Mouse (Mus musculus) heart, embryonic 16.5 days (tissue): Measurements from ENCODE around the gene Sesn2. TPM values are rescaled to one million over a fixed set of nuclear protein-coding genes. Genes with fewer than 3 reads are reported as not detected.
"Not testable (repeated sequence)": the region's sequence is repeated elsewhere in the genome, so short reads cannot be mapped to it uniquely, and the experiment has no call there.

Source experiments
- ATAC-seq: fragments of 200-750 bp; cut with Nextera tagmentation; replicated peaks from 2 replicates; pipeline ENCODE4 v1.8.0; 2017; ENCODE audit warnings: moderate number of reproducible peaks; ENCODE audit not compliant: insufficient read depth, low FRiP score; ENCODE audit errors: extremely low read depth
- H3K27ac ChIP-seq: fragments of 300-500 bp; sonication (generic); 2 replicates; pipeline ENCODE4 v1.5.1; 2014; ENCODE audit warnings: mild to moderate bottlenecking, low read length, control low read depth, moderate library complexity
- H3K27me3 ChIP-seq: fragments of 300-500 bp; sonication (generic); 2 replicates; pipeline ENCODE4 v1.6.1; 2014; ENCODE audit warnings: low read length, mixed read lengths; ENCODE audit not compliant: control insufficient read depth, insufficient read depth
- H3K36me3 ChIP-seq: fragments of 300-500 bp; sonication (generic); 2 replicates; pipeline ENCODE4 v1.6.1; 2014; ENCODE audit not compliant: control insufficient read depth, insufficient read depth
- H3K4me1 ChIP-seq: fragments of 300-500 bp; sonication (generic); 2 replicates; pipeline ENCODE4 v1.6.1; 2014; ENCODE audit warnings: low read length, mixed read lengths; ENCODE audit not compliant: control insufficient read depth, insufficient read depth
- H3K4me2 ChIP-seq: fragments of 300-500 bp; sonication (generic); 2 replicates; pipeline ENCODE4 v1.6.1; 2014; ENCODE audit warnings: low read depth, mild to moderate bottlenecking, control low read depth, low read length
- H3K4me3 ChIP-seq: fragments of 300-500 bp; sonication (generic); 2 replicates; pipeline ENCODE4 v1.5.1; 2014; ENCODE audit warnings: mild to moderate bottlenecking, control low read depth, low read length
- H3K9ac ChIP-seq: fragments of 300-500 bp; sonication (generic); 2 replicates; pipeline ENCODE4 v1.6.1; 2014; ENCODE audit warnings: low read length, control low read depth
- H3K9me3 ChIP-seq: fragments of 300-500 bp; sonication (generic); replicated peaks from 2 replicates; pipeline ENCODE4 v1.6.1; 2016; ENCODE audit warnings: low read length; ENCODE audit not compliant: control insufficient read depth
- WGBS: fragments of 180-500 bp; shearing (Covaris S2); extraction: QIAGEN DNeasy Blood & Tissue Kit; methylation state at CpG from one replicate; pipeline ENCODE4 v1.1.7; 2014; 5-methylcytosine and 5-hydroxymethylcytosine counted together
- polyA plus RNA-seq: library from polyadenylated mRNA; unstranded; fragments of >200 nt; fragmentation: Nextera tagmentation; extraction: Ambion mirVana; gene quantifications from 2 replicates; pipeline ENCODE4 v1.2.1, GENCODE M21; 2015

The Sesn2 gene
- polyA plus RNA-seq, 1 experiment from 2014 or later = 5.9 TPM

DNA sequence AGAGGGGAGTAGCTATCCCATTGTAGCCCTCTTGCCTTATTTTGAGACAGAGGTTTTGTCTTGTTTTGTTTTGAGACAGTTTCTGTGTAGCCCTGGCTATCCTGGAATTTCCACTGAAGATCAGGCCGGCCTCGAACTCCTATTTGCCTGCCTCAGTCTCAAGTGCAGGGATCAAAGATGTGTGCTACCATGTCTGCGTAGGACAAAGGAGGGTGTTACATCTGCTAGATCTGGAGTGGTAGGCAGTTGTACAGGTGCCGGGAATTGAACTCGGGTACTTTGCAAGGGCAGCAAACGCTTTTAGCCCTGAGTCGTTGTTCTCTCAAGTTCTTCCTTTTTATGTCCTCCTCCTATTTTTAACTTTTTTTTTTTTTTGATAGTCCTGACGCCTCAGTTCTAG, 19.2 kb downstream of the Sesn2 start:
- no peak for ATAC-seq
- Histone ChIP-seq H3K4me2 (no peak overlapping the region), H3K4me3 (no peak overlapping the region), H3K9ac (no peak overlapping the region), H3K27ac (no peak overlapping the region), H3K36me3 (no peaks in the 10 kb centered on the region), H3K9me3 (no peaks in the 10 kb centered on the region), H3K4me1 (no peaks in the 10 kb centered on the region), H3K27me3 (no peaks in the 10 kb centered on the region)
- 87% methylated on average over 8 of the region's 8 CpGs for WGBS

DNA sequence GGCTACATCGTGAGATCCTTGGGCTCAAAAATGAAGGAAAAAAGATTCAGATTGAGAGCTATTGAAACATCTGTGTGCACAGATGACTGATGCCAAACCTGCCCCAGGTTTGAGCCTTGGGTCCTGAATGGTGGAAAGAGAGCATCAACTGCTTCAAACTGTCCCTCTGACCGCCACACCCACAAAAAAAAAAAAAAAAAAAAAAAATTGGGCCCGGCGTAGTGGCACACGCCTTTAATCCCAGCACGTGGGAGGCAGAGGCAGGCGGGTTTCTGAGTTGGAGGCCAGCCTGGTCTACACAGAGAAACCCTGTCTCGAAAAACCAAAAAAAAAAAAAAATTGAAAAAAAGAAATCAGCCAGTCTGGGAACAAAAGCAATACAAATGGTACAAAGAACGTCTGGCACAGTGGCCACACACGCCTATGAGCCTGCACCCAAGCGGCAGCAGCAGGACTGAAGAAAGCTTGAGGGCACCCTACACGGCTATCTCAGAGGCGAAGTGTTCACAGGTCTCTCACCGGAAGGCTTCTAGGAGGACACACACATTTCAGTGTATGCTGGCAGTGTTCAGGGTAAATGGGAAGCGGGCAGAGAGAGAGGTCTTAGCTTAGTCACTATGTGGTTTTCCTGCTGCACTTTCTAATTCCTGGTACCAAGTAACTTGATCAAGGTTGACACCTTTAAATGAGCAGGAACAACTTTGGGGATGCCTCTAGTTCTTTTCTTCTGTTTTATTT, 19.9 kb downstream of the Sesn2 start:
- 86% methylated on average over 15 of the region's 15 CpGs for WGBS
- no peak overlapping the region for H3K27ac ChIP-seq
- H3K27me3 ChIP-seq = no peaks in the 10 kb centered on the region
- no peaks in the 10 kb centered on the region for H3K36me3 ChIP-seq
- no peaks in the 10 kb centered on the region for H3K9me3 ChIP-seq
- no peak overlapping the region for H3K9ac ChIP-seq
- H3K4me1 ChIP-seq = no peaks in the 10 kb centered on the region
- no peak overlapping the region for H3K4me3 ChIP-seq
- no peak for ATAC-seq
- H3K4me2 ChIP-seq = no peak overlapping the region

DNA sequence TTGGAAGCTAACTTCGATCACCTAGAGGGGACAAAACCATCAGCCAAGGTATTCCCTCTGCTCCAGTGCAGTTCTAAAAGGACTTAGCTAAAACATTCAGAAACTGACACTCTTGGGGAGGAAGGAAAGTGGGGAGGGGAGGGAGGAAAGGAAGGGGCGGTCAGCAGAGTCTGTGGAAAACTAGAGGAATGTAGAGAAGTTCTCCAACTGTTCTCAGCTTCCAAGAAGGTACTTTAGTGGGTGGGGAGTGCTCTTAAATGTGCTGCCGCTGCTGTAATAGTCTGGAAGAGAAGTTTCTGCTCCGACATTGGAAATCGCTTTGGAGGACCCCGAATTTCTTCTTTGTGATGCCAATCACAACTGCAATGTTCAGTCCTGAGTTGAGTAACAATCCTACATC, 21.3 kb downstream of the Sesn2 start:
- H3K36me3 ChIP-seq = no peaks in the 10 kb centered on the region
- H3K4me3 ChIP-seq = no peak overlapping the region
- H3K9ac ChIP-seq = no peak overlapping the region
- 53% methylated on average over 6 of the region's 6 CpGs for WGBS
- ATAC-seq = no peak
- no peaks in the 10 kb centered on the region for H3K9me3 ChIP-seq
- H3K27me3 ChIP-seq = no peaks in the 10 kb centered on the region
- no peak overlapping the region for H3K4me2 ChIP-seq
- H3K4me1 ChIP-seq = no peaks in the 10 kb centered on the region
- H3K27ac ChIP-seq = no peak overlapping the region

DNA sequence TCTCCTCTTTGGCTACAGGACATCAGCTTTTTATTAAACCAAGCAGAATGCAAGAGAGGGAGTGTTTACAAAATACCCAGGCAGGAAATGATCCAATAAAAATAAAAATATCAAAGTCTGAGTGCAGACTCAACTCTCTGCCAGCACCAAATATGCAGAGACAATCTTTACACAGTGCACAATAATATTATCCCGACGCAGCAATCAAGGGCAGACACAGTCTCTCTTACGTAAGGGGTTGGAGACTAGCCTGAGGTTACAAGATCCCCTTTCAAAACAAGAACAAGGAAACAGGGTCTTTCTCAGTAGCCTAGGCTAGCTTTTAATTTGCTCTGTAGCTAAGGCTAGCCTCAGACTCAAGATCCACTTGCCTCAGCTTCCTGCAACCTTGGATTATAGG, 21.8 kb downstream of the Sesn2 start:
- Histone ChIP-seq H3K4me3 (no peak overlapping the region), H3K27ac (no peak overlapping the region), H3K4me2 (no peak overlapping the region), H3K27me3 (no peaks in the 10 kb centered on the region), H3K9ac (no peak overlapping the region), H3K9me3 (no peaks in the 10 kb centered on the region), H3K4me1 (no peaks in the 10 kb centered on the region), H3K36me3 (no peaks in the 10 kb centered on the region)
- ATAC-seq = no peak
- 67% methylated on average over 3 of the region's 3 CpGs for WGBS

DNA sequence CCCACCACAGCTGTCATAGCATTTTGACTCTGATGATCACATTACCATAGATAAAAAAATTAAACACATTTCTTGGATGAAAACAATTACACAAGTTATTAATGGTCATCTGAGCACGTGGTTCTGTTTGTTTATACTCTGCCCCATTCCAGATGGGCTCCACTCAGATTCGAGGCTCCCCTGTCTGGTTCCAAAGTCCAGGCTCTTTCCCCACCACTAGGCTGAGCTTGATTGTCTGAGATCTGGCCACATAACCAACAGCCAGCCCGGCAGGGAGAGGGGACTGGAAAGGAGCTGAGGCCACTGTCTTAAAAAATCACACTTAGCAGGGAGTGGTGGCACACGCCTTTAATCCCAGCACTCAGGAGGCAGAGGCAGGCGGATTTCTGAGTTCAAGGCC, 25.5 kb downstream of the Sesn2 start:
- Histone ChIP-seq H3K4me1 (no peaks in the 10 kb centered on the region), H3K9ac (no peak overlapping the region), H3K36me3 (no peaks in the 10 kb centered on the region), H3K4me3 (no peak overlapping the region), H3K27ac (no peak overlapping the region), H3K9me3 (no peaks in the 10 kb centered on the region), H3K4me2 (no peak overlapping the region), H3K27me3 (no peaks in the 10 kb centered on the region)
- no peak for ATAC-seq
- WGBS = 64% methylated on average over 5 of the region's 5 CpGs

DNA sequence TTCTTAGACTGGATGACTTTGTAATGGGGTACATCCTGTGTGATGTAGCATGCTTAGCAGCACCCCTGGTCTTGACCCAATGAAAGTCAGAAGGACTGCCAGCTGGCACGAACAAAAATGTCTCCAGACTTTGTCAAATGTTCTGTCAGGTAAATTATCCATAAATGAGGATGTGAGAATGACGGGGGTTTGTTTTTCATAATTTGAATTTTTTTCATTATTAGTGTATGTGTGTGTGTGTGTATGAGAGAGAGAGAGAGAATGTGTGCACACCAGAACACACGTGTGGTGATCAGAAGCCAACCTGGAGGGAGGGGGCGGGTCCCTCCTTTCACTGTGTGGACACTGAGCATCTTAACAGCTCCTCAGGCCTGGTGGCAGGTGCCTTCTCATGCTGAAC, 26.1 kb downstream of the Sesn2 start:
- Histone ChIP-seq H3K36me3 (no peaks in the 10 kb centered on the region), H3K27me3 (no peaks in the 10 kb centered on the region), H3K9me3 (no peaks in the 10 kb centered on the region), H3K27ac (no peak overlapping the region), H3K4me3 (no peak overlapping the region), H3K4me1 (no peaks in the 10 kb centered on the region), H3K9ac (no peak overlapping the region), H3K4me2 (no peak overlapping the region)
- 69% methylated on average over 4 of the region's 4 CpGs for WGBS
- no peak for ATAC-seq

DNA sequence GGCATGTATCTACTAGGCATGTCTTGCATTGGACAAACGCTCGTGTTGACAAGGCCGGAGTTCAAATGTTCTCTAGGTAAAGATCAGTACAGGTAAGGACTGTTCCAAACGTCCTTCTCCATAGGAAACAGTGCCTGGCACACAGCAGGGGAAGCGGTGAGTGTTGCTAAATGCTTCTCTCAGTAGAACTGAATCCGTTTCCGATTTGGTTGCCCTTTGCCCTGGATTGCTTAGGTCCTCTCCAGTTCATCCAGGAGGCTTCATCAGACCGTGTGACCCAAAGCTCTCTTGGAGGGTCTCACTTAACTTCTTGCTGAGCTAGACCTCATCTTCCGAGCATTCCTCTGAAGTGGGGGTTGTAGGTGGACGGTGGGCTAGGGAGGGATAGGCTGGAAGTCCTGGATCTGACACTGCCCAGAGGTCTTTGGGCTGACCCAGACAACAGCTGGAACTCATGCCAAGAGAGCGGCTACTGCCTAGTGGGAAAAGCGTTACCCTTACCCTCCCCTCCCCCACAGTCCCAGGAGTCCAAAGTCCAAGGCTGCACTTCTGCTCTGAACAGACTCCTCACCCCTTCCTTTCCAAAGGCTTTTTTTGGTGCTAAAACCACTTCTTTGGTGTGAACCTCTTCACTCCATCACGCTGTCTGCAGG, 27.2 kb downstream of the Sesn2 start:
- ATAC-seq = no peak
- no peak overlapping the region for H3K4me3 ChIP-seq
- no peaks in the 10 kb centered on the region for H3K27me3 ChIP-seq
- no peaks in the 10 kb centered on the region for H3K36me3 ChIP-seq
- H3K4me1 ChIP-seq = no peaks in the 10 kb centered on the region
- no peaks in the 10 kb centered on the region for H3K9me3 ChIP-seq
- WGBS = 71% methylated on average over 13 of the region's 13 CpGs
- no peak overlapping the region for H3K9ac ChIP-seq
- no peak overlapping the region for H3K27ac ChIP-seq
- H3K4me2 ChIP-seq = no peak overlapping the region

DNA sequence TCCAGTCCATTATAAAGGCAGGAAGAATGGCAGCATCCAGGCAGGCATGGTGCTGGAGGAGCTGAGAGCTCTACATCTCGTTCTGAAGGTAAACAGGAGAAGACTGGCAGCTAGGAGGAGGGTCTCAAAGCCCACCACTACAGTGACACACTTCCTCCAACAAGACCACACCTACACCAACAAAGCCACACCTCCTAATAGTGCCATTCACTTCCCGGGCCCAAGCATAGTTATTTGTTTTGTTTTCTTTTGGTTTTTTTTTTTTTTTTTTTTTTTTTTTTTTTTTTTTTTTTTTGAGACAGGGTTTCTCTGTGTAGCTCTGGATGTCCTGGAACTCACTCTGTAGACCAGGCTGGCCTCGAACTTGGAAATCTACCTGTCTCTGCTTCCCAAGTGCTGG, 28.2 kb downstream of the Sesn2 start:
- 68% methylated on average over 3 of the region's 3 CpGs for WGBS
- not testable (repeated sequence) for H3K27ac ChIP-seq, H3K36me3 ChIP-seq, ATAC-seq, H3K9me3 ChIP-seq, H3K4me3 ChIP-seq, H3K4me2 ChIP-seq, H3K9ac ChIP-seq, H3K4me1 ChIP-seq, H3K27me3 ChIP-seq

DNA sequence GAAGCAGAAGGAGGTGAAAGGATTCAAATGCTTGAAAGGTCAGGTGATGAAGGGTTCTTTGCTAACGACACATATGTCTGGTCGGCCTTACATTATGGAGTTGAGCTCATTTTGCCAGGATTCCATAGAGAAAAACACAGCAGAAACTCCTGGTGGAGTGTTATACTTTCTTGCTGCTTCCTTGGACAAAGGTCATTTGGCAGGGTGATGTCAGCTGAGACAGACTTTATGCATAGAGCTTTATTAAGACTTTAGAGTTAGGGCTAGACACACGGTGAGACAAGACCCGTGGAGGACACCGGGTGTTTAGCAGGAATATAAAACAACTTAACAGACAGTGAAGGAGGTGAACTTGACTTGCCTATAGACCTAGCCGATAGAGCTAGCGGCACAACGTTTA, 32.5 kb downstream of the Sesn2 start:
- no peak overlapping the region for H3K4me3 ChIP-seq
- H3K9me3 ChIP-seq = no peaks in the 10 kb centered on the region
- H3K27me3 ChIP-seq = no peaks in the 10 kb centered on the region
- no peak for ATAC-seq
- H3K27ac ChIP-seq = no peak overlapping the region
- 91% methylated on average over 8 of the region's 8 CpGs for WGBS
- H3K4me1 ChIP-seq = no peaks in the 10 kb centered on the region
- no peaks in the 10 kb centered on the region for H3K36me3 ChIP-seq
- no peak overlapping the region for H3K9ac ChIP-seq
- no peak overlapping the region for H3K4me2 ChIP-seq
